Mouse (Mus musculus): ENCODE data around the gene Vmn1r215. TPM values are rescaled to one million over a fixed set of nuclear protein-coding genes. Genes with fewer than 3 reads are reported as not detected.
"Not testable (repeated sequence)": the region's sequence is repeated elsewhere in the genome, so short reads cannot be mapped to it uniquely, and the experiment has no call there.

Vmn1r215 gene
- not detected in 2 replicates for polyA plus RNA-seq (2015; fragmentation: Nextera tagmentation; extraction: Ambion mirVana)

DNA sequence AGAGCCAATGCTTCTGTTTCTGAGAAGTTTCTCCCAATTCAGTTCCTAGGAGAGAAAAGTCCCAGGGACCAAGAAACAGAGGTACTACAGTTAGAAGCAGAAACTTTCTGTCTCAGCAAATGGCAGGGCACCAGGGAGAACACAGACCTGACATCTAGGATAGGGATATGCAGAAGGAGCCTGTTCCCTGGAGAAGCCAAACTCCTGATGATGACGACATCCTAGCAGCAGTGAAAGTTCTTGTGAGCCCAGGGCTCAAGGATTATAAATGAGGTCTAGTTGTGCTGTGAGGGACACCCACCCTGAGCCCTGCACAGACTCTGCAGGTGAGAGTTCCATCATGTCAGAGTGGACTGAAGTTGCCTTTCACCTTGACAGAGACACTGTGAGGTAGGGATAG, at the start of gene Vmn1r215:
Gene Vmn1r215 (plus strand): TSS at position 301 of the 400 bp plus-strand sequence.
- WGBS, result 57% methylated on average over 1 of the region's 1 CpGs
- Histone ChIP-seq H3K27ac (no peak within 1 kb of the TSS), H3K9ac (no peak within 1 kb of the TSS), H3K9me3 (no peaks in the 10 kb centered on the region), H3K36me3 (no peaks in the 10 kb centered on the region), H3K27me3 (replicated peaks) (no peaks in the 10 kb centered on the region), H3K4me3 (replicated peaks) (no peak within 1 kb of the TSS), H3K4me2 (no peak within 1 kb of the TSS), H3K4me1 (no peaks in the 10 kb centered on the region)
- no peak for ATAC-seq (ENCODE audit: insufficient read depth, low FRiP score, low read depth)

DNA sequence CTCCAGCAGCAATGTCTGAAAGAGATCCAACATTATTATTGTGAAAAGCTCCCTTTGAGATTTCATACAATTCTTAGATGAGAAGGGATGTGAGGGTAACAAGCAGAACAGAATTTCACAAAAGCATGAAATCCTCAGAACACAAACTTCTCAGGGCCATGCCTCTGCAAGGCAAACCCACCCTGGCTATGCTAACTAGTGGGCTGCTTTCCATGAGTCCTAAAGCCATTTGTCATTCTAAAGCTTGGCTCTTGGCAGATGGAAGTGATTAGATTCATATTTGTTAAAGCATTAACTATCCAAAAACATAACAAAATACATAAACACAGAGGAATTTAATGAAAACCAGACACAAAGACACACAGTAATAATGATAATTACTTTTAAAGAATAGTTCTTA, 49.7 kb upstream of the Vmn1r215 start:
- H3K27me3 ChIP-seq (replicated peaks), result no peaks in the 10 kb centered on the region
- no peak overlapping the region for H3K4me3 ChIP-seq (replicated peaks)
- no peak overlapping the region for H3K4me2 ChIP-seq
- H3K9ac ChIP-seq, result no peak overlapping the region
- ATAC-seq (ENCODE audit: insufficient read depth, low FRiP score, low read depth), result no peak
- no peak overlapping the region for H3K27ac ChIP-seq
- H3K4me1 ChIP-seq, result no peaks in the 10 kb centered on the region
- H3K9me3 ChIP-seq, result no peaks in the 10 kb centered on the region
- H3K36me3 ChIP-seq, result no peaks in the 10 kb centered on the region

DNA sequence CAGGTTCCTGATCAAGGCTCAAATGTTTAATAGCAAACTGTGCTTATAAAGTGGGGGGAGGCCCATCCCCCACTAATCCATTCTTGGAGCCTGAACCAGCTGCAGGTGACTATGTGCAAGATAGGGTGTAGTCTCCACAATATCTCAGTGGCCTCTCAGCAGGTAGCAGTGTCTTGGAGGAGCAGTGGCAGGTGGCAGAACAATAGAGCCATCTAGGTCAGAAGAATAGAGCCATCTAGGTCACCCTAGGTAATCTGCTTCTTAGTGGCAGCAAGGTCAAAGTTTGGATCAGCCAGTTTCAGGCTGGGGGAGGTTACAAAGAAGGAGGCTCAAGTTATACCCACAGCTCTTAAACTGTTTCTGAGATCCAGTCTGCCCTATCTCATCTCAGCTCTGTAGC, 43.0 kb upstream of the Vmn1r215 start:
- H3K36me3 ChIP-seq, result no peaks in the 10 kb centered on the region
- no peak overlapping the region for H3K4me2 ChIP-seq
- H3K9me3 ChIP-seq, result no peaks in the 10 kb centered on the region
- no peaks in the 10 kb centered on the region for H3K4me1 ChIP-seq
- no peak overlapping the region for H3K27ac ChIP-seq
- no peaks in the 10 kb centered on the region for H3K27me3 ChIP-seq (replicated peaks)
- ATAC-seq (ENCODE audit: insufficient read depth, low FRiP score, low read depth), result no peak
- H3K9ac ChIP-seq, result no peak overlapping the region
- no peak overlapping the region for H3K4me3 ChIP-seq (replicated peaks)

DNA sequence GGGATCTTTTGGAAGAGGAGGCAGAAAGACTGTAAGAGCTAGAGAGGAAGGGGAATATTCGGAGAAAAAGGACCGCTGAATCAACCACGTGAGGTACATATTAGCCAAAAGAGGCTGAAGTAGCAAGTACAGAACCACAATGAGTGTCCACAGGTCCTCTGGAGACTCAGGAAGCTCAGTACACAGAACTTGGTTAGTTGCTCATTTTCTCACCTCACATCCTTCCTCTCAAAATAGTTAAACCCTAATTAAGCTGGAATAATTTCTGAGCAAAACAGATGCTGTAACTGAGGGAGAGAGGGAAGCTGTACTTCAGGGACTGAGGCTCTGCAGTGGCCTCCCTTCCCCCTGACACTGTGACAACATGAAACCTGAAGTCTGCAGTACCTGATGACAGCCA, 37.7 kb upstream of the Vmn1r215 start, which contains the start of gene Vmn1r214:
Gene Vmn1r214 (plus strand): TSS at position 301 of the 400 bp plus-strand sequence.
- Histone ChIP-seq H3K36me3 (no peaks in the 10 kb centered on the region), H3K27me3 (replicated peaks) (no peaks in the 10 kb centered on the region), H3K9me3 (no peaks in the 10 kb centered on the region), H3K4me3 (replicated peaks) (no peak within 1 kb of the TSS), H3K4me2 (no peak within 1 kb of the TSS), H3K4me1 (no peaks in the 10 kb centered on the region), H3K27ac (no peak within 1 kb of the TSS), H3K9ac (no peak within 1 kb of the TSS)
- WGBS, result 90% methylated on average over 3 of the region's 3 CpGs
- no peak for ATAC-seq (ENCODE audit: insufficient read depth, low FRiP score, low read depth)

DNA sequence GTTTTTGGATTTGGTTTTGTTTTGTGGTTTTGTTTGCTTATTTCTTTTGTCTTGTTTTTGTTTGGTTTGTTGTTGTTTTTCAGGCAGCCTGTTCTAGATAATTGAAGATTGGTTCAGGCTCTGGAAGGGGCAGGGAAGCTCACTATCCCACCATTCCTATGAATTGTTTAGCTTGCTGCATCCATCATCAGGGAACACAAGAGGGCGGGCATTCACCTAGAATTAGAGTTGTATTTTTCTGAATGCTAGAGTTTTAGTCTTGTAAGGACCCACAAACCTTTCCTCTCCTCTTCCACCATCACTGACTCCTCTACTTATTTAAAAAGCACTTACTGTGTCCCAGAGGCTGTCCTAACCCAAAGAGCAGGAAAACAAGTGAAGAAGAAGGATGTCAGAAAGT, 10.0 kb upstream of the Vmn1r215 start:
- Histone ChIP-seq H3K4me2 (no peak overlapping the region), H3K4me3 (replicated peaks) (no peak overlapping the region), H3K36me3 (no peaks in the 10 kb centered on the region), H3K9me3 (no peaks in the 10 kb centered on the region), H3K27ac (no peak overlapping the region), H3K4me1 (no peaks in the 10 kb centered on the region), H3K27me3 (replicated peaks) (no peaks in the 10 kb centered on the region), H3K9ac (no peak overlapping the region)
- ATAC-seq (ENCODE audit: insufficient read depth, low FRiP score, low read depth), result no peak
- WGBS, result 37% methylated on average over 1 of the region's 1 CpGs

DNA sequence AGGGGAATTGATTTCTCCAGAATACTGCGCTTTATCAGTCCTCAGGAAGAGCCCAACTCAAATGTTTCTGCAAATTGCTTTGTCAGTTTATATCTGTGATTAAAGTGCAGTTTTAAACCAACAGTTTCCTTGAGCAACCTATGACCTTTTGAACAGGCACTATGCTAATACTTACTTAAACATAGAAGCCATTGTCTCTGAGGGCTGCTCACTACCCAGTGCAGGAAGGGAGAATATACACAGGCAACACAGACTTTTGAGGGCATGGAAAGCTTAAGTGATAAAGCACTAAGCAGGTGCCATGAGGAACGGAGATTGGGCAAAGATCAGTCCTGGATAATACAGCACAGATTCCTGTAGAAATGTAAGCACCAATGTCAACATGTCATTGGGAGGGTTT, 1.5 kb downstream of the Vmn1r215 start:
- no peak for ATAC-seq (ENCODE audit: insufficient read depth, low FRiP score, low read depth)
- no peak overlapping the region for H3K27ac ChIP-seq
- no peak overlapping the region for H3K9ac ChIP-seq
- H3K4me1 ChIP-seq, result no peaks in the 10 kb centered on the region
- no peaks in the 10 kb centered on the region for H3K36me3 ChIP-seq
- no peak overlapping the region for H3K4me3 ChIP-seq (replicated peaks)
- no peak overlapping the region for H3K4me2 ChIP-seq
- H3K27me3 ChIP-seq (replicated peaks), result no peaks in the 10 kb centered on the region
- H3K9me3 ChIP-seq, result no peaks in the 10 kb centered on the region
- WGBS, result 60% methylated on average over 2 of the region's 2 CpGs

DNA sequence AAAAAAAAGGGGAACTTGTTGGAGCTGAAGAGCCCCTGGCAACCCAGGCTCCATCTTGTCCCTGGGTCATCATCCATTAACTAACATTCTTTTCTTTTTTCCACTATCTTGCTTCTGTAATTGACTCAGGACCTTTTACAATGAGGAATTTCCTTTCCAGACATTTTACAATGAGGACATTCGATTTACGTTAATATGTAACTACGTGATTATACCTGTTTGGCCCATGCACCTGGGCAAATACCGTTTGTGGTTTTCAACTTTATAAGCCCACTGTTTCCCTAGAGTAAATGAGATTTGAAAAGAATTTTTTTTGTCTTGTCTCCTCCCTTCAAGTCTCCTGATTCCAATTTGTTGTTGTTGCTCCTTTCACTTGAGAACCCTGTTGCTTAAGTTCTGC, 26.6 kb downstream of the Vmn1r215 start:
- no peak overlapping the region for H3K4me2 ChIP-seq
- ATAC-seq (ENCODE audit: insufficient read depth, low FRiP score, low read depth), result no peak
- no peak overlapping the region for H3K27ac ChIP-seq
- 65% methylated on average over 4 of the region's 4 CpGs for WGBS
- no peaks in the 10 kb centered on the region for H3K36me3 ChIP-seq
- H3K4me1 ChIP-seq, result no peaks in the 10 kb centered on the region
- H3K9ac ChIP-seq, result no peak overlapping the region
- H3K27me3 ChIP-seq (replicated peaks), result no peaks in the 10 kb centered on the region
- no peaks in the 10 kb centered on the region for H3K9me3 ChIP-seq
- H3K4me3 ChIP-seq (replicated peaks), result no peak overlapping the region

DNA sequence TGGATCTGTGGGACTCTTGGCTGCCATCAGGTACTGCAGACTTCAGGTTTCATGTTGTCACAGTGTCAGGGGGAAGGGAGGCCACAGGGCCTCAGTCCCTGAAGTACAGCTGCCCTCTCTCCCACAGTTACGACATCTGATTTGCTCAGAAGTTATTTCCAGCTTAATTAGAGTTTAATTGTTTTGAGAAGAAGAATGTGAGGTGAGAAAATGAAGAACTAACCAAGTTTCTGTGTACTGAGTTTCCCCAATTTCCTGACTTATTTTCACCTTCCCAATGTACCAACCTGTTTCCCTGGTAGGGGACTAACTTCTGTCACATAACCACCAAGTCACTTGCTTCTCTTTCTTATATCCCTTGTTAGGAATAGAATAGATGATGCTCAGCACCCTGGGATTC, 50.3 kb downstream of the Vmn1r215 start, which contains the start of gene Vmn1r217:
Gene Vmn1r217 (minus strand): TSS at position 101 of the 400 bp plus-strand sequence.
- H3K9me3 ChIP-seq; ATAC-seq (ENCODE audit: insufficient read depth, low FRiP score, low read depth); H3K4me3 ChIP-seq (replicated peaks); H3K9ac ChIP-seq; H3K36me3 ChIP-seq; H3K27ac ChIP-seq; H3K4me2 ChIP-seq; H3K27me3 ChIP-seq (replicated peaks); H3K4me1 ChIP-seq: not testable (repeated sequence)
- WGBS, result 75% methylated on average over 1 of the region's 1 CpGs

DNA sequence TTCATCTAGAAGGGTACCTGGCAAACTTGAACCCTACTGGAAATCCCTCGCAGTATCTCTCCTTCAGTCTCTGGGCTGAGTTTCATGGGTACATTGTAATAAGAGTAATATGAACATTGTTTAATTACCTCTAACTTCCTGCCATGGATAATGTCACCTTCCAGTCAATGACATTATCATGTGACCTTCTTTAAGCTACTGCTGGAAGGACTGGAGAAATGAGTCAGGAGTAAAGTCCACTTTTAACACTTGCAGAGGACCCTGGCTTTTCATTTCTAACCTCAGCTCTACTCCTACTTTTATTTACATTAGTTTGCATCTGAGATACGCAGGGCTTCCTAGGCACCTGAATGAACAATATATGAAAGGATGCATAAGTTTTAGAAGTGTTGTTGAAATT, 52.8 kb downstream of the Vmn1r215 start:
- H3K9ac ChIP-seq, result no peak overlapping the region
- H3K36me3 ChIP-seq, result no peaks in the 10 kb centered on the region
- H3K27me3 ChIP-seq (replicated peaks), result no peaks in the 10 kb centered on the region
- 75% methylated on average over 2 of the region's 2 CpGs for WGBS
- H3K4me2 ChIP-seq, result no peak overlapping the region
- no peak overlapping the region for H3K27ac ChIP-seq
- ATAC-seq (ENCODE audit: insufficient read depth, low FRiP score, low read depth), result no peak
- no peaks in the 10 kb centered on the region for H3K9me3 ChIP-seq
- no peak overlapping the region for H3K4me3 ChIP-seq (replicated peaks)
- no peaks in the 10 kb centered on the region for H3K4me1 ChIP-seq

Other genes with a start within 250 kb of the Vmn1r215 start
- not detected in 2 replicates for gene Vmn1r210, start 236.7 kb upstream of the Vmn1r215 start, polyA plus RNA-seq (2015; fragmentation: Nextera tagmentation; extraction: Ambion mirVana)
- not detected in 2 replicates for gene Vmn1r211, start 210.5 kb upstream of the Vmn1r215 start, polyA plus RNA-seq (2015; fragmentation: Nextera tagmentation; extraction: Ambion mirVana)
- gene Vmn1r212, start 183.8 kb upstream of the Vmn1r215 start, polyA plus RNA-seq (2015; fragmentation: Nextera tagmentation; extraction: Ambion mirVana), result not detected in 2 replicates
- not detected in 2 replicates for gene Vmn1r213, start 60.4 kb upstream of the Vmn1r215 start, polyA plus RNA-seq (2015; fragmentation: Nextera tagmentation; extraction: Ambion mirVana)
- not detected in 2 replicates for gene Vmn1r214, start 37.6 kb upstream of the Vmn1r215 start, polyA plus RNA-seq (2015; fragmentation: Nextera tagmentation; extraction: Ambion mirVana)
- gene Vmn1r217, start 50.2 kb downstream of the Vmn1r215 start, polyA plus RNA-seq (2015; fragmentation: Nextera tagmentation; extraction: Ambion mirVana), result not detected in 2 replicates
- not detected in 2 replicates for gene Vmn1r218, start 65.1 kb downstream of the Vmn1r215 start, polyA plus RNA-seq (2015; fragmentation: Nextera tagmentation; extraction: Ambion mirVana)
- gene Vmn1r219, start 91.3 kb downstream of the Vmn1r215 start, polyA plus RNA-seq (2015; fragmentation: Nextera tagmentation; extraction: Ambion mirVana), result not detected in 2 replicates
- gene Vmn1r220, start 120.0 kb downstream of the Vmn1r215 start, polyA plus RNA-seq (2015; fragmentation: Nextera tagmentation; extraction: Ambion mirVana), result not detected in 2 replicates
- not detected in 2 replicates for gene Vmn1r221, start 146.1 kb downstream of the Vmn1r215 start, polyA plus RNA-seq (2015; fragmentation: Nextera tagmentation; extraction: Ambion mirVana)
- gene Vmn1r222, start 167.9 kb downstream of the Vmn1r215 start, polyA plus RNA-seq (2015; fragmentation: Nextera tagmentation; extraction: Ambion mirVana), result not detected in 2 replicates
- not detected in 2 replicates for gene Vmn1r223, start 179.1 kb downstream of the Vmn1r215 start, polyA plus RNA-seq (2015; fragmentation: Nextera tagmentation; extraction: Ambion mirVana)